Mouse (Mus musculus) c-Kit-positive CD71-negative TER-119-negative erythroid progenitor cells, embryonic 14.5 days (primary cell): ENCODE measurements around the gene Ltbr.
"Not testable (repeated sequence)": the region's sequence is repeated elsewhere in the genome, so short reads cannot be mapped to it uniquely, and the experiment has no call there.

ENCODE experiments used
- DNase-seq: peaks from one replicate; pipeline ENCODE4 v3.0.0-alpha.2; 2013; ENCODE audit warnings: low read depth

The Ltbr gene

DNA sequence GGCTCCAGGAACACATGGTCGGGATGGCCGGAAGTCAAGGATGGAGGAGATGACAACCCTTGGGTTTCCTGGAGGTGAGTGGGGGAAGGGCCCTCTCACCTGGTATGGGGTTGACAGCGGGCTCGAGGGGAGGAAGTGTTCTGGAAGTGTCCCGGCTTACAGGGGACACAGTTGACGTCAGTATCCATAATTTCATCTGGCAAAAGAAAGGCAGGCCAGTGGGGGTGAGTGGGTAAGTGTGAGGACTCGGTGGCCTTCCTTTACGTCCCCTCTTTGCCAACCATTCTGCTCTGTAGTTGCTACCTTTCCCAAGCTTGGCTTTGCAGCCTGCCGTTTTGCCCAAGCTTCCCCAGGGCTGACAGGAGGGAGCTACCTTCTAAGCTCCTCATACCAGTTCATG, 1.5 kb downstream of the Ltbr start:
- DNase-seq, result no peak

DNA sequence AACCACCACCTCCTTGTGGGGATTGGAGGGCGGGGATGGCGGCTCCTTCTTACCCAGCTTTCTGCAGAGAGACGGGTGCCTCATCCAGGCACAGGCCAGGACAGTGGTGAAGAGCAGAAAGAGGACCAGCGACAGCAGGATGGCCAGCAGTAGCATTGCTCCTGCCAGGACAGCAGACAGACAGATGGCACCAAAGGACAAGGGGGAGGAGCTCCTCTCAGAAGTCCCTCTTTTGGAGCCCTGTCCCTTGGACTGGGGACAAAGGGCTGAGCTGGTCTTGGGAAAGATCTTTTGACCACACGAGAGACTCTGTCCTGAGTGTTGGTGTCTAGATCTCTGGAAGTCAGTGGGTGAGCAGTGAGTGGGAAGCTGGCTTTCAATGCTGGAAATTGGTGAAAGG, 4.3 kb downstream of the Ltbr start:
- no peak for DNase-seq

DNA sequence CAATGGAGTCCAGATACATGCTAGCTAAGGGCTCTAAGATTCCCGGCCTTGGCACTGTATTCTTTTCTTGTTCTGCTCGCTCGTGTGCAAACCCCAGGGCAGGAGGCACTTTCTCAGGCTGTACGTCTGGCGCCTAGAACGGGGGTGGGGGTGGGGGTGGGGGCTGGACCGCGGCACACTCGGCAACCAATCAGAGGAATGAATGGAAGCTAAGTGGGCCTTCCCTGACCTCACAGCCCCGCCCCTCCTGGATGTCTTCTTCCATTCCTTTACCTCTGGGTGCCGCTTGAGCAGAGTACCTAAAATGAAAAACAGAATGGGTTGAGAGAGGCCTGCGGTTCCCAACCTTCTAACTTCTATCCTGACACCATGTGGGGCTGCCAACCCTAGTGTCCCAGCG, 4.8 kb downstream of the Ltbr start:
- DNase-seq, result no peak

DNA sequence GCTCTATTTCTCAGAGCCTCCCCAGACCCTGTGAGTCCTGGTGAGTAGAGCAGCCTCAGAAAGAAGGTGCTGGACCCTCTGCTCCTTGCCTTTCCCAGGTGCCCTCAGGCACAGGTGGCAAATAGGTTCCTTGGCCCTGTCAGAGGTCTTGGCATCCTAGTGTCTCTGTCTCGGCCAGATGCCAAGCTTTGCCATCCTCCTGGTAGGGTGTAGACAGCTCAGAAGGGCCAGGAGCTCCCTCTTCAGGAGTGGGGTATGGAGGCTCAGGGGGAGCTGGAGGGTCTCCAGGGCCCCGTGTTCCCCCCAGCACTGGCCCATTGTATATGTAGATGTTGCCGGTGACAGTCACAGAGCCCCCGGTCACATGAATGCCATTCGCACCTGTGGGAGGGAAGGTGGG, 6.6 kb downstream of the Ltbr start:
- no peak for DNase-seq

DNA sequence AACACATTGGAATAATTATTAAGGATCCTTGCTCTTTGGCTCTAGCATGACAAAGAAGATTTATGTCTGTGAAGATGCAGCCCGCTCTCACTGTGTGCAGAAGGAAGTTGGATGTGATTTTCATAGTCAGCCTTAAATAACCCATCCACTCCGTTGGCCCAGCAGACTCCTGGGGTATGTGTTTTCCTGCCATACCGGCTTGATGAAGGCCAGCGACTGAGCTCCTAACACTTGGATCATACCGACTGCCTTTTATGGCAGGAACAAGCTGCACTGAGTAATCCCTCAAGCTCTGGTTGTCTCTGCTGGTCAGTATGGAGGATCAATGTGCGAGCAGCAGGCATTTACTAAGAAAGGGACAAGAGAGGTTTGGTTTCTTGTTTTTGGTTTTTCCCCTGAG, 8.2 kb downstream of the Ltbr start:
- DNase-seq, result no peak

DNA sequence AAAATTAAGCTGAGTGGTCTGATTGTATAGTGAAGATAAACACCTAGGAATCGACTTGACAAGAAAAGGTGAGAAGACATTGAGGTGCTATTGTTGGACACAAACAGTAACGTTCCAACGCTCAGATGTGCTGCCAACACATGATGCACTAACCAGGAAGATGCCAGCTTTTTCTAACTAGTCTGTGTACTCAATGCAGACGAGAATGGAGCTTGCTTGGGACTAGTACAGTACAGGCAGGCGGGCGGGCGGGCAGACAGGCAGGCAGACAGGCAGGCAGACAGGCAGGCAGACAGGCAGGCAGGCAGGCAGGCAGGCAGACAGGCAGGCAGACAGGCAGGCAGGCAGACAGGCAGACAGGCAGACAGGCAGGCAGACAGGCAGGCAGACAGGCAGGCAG, 9.3 kb downstream of the Ltbr start:
- not testable (repeated sequence) for DNase-seq

DNA sequence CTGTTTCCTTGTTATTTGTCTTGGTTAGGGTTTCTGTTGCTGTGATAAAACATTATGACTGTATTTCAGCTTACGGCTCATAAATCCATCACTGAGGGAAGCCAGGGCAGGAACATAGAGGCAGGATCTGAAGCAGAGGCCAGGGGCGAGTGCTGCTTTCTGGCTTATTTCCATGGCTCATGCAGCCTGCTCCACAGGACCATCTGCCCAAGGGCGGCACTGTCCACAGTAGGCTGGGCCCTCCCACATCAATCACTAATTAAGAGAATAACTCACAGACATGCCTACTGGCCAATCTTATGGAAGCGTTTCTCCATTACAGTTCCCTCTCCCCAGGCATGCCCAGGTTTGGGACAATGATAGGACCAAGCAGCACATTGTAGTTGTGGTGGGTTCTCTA, 10.4 kb downstream of the Ltbr start:
- no peak for DNase-seq

DNA sequence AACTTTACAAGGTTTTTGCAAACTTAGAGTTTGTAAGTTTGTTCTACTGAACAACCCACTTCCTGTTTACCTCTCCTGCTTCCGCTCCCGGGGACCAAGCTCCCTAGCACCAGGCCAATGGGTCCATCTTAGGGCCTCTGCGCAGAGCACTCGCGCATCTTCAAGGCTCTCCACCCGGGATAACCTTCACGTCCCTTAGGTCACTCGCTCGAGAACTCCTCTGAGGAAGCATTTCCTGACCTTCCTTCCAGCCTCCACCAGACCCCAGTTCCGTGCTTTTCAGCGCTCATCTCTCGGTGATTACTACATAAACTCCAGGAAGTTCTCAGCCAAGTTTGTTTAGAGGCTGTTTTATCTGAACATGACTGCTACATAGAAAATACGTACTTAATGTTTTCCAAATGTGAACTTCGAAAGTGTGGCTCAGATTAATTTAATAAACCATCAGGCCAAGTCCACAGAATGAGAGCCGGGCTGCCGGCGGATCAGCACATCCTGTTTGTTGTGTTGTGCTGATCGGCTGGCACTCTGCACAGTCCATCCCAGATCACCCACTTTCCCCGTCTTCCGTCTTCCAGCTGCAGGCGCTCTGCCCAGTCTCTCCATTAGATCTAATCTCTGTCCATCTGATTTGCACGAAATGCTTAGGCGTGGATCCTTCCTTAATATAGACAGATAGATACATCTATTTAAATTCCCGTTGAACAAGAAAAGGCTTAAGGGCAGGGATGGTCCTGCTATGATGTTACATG, 11.3 kb downstream of the Ltbr start:
- DNase-seq, result no peak

DNA sequence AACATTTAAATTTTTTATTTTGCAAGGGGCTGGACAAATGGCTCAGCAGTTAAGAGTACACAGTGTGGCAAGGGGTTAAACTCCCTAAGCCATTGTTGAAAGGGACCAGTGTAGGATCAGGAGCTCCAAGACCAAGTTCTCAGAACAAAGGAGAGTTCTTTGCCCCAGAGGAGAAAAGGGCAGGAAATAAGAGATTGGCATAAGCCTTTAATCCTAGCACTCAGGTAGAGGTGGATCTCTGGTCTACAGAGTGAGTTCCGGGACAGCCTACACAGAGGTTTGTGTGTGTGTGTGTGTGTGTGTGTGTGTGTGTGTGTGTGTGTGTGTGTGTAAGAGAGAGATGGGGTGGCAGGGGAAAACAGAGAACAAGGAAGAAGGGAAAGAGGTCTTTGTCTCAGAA, 12.7 kb downstream of the Ltbr start:
- no peak for DNase-seq

DNA sequence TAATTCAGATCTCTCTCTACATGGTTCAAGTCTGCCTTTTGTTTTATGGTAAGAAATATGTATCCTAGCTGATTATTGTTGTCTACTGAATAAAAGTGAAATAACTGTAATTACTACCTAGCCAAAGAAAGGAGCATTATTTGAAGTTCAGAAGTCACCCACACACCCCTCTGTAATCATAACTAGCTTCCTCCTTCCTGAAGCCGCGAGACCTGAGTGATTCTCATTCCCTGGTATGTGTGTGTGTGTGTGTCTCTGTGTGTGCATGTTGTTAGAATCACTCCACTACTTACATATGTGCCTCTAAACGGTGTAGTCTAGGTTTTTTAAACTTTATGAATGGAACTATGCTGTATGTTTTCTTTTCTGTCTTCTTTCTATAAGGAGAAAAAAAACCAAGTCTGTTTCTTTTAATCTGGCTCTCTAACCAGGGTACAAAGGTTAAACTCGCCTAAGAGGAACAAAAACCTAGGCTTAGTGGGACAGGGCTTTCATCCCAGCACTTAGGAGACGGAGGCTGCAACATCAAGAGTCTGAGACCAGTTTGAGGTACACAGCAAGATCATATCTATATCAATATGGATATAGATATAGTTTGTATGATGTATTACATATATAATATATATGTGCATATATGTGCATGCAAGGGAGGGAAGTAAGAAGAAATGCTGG, 16.4 kb downstream of the Ltbr start:
- no peak for DNase-seq

DNA sequence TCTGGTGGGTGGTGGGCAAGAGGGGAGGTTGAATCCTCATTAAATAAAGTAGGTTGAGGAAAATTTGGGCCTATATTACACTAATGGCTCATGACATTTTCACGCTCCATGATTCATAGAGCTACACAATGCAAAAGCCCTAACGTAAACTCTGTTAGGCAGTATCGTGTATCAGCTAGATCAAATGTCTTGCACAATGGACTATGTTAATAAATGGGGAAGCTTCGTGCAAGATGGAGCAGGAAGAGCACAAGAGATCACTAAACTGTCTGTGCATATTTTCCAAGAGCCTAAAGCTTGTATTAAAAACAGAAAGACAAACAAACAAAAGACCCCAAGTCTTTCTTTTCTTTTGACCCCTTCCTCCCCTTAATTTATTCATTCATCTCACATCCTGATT, 19.6 kb downstream of the Ltbr start:
- DNase-seq, result no peak

DNA sequence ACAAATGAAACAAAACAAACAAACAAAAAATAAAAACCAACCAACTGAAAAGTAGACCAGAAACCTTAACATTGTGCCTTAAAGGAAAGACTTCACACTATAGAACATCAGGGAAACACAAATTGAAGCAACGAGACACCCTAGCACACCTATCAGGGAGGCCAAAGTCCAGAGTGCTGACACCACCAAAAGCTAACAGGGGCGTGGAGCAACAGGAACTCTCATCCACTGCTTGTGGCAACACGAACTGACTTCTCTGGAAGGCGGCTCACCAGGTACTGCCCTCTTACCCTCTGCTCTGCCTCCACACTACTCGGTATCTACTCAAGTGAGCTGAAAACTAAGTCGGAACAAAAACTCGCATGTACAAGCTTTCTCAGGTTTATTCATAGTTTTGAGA, 21.4 kb downstream of the Ltbr start:
- no peak for DNase-seq

DNA sequence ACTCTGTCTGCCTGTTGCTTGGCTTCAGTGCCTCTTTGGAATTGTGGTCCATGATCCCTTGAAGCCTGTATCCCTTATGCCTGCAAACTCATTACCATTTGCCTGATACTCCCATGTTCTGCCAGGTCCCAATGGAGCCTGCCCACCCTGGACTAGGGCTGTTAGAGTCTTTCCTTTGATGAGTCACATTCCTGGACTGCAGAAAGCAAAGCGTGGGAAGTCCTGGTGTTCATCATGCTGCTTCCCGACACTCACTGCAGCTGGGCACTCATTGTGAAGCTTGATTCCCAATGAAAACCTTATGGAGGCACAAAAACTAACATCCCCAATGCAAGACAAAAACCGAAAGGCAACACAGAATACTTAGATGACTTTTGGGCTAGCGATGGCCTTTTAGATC, 22.4 kb downstream of the Ltbr start:
- no peak for DNase-seq

DNA sequence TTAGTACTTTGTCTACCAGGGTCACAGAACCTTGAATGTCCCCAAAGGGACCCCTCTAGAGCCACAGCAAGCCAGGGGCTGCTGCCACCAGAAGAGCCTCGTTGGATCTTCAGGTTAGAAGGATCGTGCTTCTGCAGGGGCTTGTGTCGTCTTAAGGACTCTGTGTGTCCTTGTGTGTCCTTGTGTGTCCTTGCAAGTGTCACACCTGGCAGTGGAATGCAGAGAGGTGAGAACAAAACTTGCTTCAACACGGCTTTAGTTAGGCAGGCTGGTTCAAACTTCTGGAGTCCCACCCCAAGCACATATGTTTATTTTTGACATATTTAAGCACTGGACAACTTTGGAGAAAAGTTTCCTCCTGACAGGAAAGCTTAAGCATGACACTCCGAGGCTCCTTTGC, 25.0 kb downstream of the Ltbr start:
- no peak for DNase-seq

DNA sequence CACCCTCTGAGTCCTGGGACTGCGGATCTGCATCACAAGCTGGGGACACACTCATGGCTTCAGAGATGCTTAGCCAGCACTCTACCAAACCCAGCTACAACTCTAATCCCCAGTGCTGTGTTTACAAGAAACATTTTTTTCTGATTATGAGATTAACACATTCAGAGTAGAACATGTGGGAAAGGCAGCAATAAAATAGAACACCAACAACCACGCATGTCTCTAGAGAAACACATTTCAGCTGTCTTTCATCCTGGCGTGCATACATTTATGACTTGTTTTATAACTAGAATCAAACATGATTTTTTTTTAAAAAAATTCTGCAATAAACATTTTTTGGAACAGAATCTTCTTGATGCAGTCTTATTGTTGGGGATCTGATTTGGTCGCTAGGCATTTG, 26.7 kb downstream of the Ltbr start:
- no peak for DNase-seq

DNA sequence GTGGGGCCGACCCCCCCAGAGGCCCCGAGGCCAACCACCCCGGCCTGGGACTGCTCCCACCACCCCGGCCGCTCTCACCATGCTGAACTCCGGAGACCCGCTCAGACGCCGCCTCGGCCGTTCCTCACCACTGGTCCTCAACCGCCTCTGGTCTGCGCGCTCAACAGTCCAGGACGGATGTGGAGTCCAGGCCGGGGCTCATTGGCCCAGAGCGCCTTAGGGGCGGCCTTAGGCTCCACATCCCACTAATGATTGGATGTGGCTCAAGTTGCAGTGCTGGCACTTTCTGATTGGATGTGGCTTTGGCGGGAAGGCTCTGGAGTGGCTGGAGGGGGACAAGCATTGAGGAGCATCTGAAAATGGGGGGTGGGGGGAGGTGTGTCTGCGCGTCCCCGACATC, 27.8 kb downstream of the Ltbr start, which contains the start of gene Tuba3a:
Gene Tuba3a (minus strand): TSS at position 153 of the 400 bp plus-strand sequence.
- no peak for DNase-seq

DNA sequence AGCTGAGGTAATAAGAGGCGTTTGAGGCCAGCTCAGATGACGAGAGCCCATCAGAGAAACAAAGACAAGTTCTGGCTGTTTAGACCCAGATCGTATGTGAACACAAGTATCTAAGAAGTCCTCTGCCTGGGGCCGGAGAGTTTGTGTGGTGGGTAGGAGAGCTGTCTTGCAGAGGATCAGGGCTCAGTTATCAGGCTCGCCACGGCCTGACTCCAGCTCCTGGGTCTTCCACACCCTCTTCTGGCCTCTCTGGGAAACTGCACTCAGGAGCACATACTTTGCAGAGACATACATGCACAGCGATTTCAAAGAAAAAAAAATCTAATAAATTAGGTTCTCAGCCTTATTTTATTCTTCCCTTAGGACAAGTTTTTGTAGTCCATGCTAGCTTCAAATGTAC, 28.9 kb downstream of the Ltbr start:
- DNase-seq, result no peak

DNA sequence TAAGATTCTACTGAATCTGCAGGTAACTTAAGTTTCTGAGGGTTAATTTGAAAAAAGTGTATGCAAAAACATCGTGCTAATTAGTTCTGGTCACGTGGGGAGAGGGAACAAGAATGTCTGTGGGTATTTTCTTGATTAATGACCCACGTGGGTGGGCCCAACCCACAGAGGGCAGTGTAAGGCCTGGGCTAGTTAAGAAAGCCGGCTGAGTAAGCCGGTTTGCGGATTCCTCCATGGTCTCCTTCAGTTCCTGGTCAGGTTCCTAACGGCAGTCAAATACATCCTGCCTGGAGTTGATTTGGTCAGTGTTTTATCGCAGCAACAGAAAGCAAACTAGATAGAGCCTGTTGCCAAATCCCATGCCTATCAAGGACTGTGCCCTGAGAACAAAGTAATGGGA, 29.4 kb downstream of the Ltbr start:
- DNase-seq, result no peak

DNA sequence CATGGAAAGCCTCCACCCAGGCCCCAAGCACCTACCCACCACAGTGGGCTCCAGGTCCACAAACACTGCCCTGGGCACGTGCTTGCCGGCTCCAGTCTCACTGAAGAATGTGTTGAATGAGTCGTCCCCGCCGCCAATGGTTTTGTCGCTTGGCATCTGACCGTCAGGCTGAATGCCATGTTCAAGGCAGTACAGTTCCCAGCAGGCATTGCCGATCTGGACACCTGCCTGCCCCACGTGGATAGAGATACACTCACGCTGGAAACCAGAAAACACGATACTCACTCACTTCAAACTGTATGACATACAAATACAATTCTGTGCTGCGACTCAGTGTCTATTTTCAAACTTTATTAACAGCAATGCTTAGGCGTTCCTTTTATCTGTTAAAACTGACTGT, 31.0 kb downstream of the Ltbr start:
- not testable (repeated sequence) for DNase-seq

DNA sequence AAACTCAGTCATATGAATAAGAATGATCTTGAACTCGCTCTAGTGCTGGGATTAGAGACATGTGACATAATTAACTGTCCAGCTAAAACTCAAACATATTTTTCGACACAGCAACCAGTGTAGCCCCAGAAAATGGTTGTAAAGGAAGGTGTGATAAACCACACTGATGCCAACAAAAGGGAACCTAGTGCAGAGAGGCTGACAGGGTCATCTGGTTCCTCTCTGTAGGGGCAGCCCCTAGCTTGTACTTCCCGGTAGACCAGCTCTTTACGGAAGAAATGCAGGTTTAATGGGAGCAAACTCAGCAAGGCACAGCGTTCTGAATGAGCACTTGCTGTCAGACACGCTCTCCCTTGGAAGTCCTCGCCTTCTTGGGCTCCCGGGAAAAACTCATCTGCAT, 34.0 kb downstream of the Ltbr start:
- no peak for DNase-seq

DNA sequence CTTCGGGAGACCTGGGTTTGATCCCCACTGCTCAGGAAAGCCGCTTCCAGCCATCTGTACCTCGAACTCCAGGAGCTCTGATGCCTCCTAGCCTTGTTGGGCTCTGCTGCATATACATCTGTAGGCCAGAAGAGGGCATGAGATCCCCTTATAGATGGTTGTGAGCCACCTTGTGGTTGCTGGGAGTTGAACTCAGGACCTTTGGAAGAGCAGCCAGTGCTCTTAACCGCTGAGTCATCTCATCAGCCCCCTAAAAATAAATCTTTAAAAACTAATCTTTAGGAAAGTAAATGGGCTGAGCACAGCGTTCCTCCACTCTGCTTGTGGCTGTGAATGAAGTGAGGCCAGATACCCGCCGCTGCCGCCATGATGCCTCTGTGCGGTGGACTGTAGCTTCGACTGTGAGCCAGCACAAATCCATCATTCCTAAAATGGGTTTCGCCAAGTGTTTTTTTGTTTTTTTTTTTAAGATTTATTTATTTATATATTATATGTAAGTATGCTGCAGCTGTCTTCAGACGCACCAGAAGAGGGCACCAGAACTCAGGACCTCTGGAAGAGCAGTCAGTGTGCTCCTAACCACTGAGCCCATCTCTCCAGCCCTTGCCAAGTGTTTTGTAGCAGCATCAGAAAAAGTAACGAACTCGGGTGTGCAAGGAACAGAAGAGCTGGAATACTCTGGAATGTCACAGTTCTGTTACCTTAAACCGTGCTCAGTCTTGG, 38.7 kb downstream of the Ltbr start:
- peak; percentile 26 for DNase-seq

DNA sequence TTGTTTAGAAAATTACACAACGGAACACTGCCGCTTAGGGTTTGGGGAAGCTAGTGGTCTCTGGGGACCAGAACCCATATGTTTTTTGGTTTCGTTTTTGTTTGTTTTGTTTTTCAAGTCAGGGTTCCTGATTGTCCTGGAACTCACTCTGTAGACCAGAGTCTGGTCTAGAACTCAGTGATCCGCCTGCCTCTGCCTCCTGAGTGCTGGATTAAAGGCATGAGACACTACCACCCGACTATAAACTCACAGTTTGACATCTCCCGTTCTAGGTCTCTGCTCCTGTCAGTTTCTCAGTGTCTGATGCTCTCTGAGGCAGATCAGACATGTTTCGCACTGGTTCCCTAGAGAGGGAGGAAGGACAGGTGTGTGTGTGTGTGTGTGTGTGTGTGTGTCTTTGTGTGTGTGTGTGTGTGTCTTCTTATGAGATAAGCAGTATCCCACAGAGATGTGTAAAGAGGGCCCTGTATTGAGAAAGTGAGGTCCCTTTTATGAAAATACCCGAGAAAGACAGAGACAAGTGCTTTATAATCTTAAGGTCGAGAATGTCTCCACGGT, 41.4 kb downstream of the Ltbr start:
- DNase-seq, result no peak
